ENCODE assay signal across 10 mouse cellular contexts in genomic region chr6:83327591-83328190, GRCm38 (mm10). TPM values are rescaled to one million over a fixed set of nuclear protein-coding genes. Genes with fewer than 3 reads are reported as not detected.
DNase-seq lines count a peak whose midpoint lies in the region; ATAC-seq and TF ChIP-seq lines count a peak whose summit lies in the region.
"Had no signal": no experiment of that assay in that cellular context is flagged by ENCODE, and none has a peak within 500 bp of the region (broad histone marks: within the 10 kb centered on the region; RNA-seq: fewer than 3 reads in every experiment).

No protein-coding gene starts in this region.

- no peak for DNase-seq in forebrain, postnatal 0 days
- no peak for DNase-seq in lung, postnatal 14 days
- DNase-seq in ZHBTc4 (ENCODE audit: low read depth, low spot score), result peak; percentile 70
- peak; percentile 27 for DNase-seq in midbrain, embryonic 14.5 days
- DNase-seq in layer of hippocampus, adult 8-10 months (ENCODE audit: low spot score in 2 of 2), result no peak
- no peak for DNase-seq in left cerebral cortex, adult 2 months (ENCODE audit: extremely low spot score in 1 of 2, low spot score in 2 of 2)
- DNase-seq: adrenal gland, postnatal 25 days; kidney, postnatal 25 days had no signal

- WGBS in forebrain, postnatal 0 days, result 93% methylated on average over 3 of the region's 3 CpGs
- 93% methylated on average over 3 of the region's 3 CpGs for WGBS in forebrain, embryonic 12.5 days
- 85% methylated on average over 3 of the region's 3 CpGs for WGBS in lung, embryonic 15.5 days
- 88% methylated on average over 3 of the region's 3 CpGs for WGBS in midbrain, embryonic 14.5 days

- 0 out of 2 replicates have a peak, but pooled peaks have one; percentile 22 for TF ChIP-seq CTCF in forebrain, postnatal 0 days (IDR thresholded peaks at IDR 0.05; ENCODE audit: low read depth)
- TF ChIP-seq CTCF in left cerebral cortex, adult 2 months (IDR thresholded peaks at IDR 0.05), result no peak; the same call in none of the 2 replicates

- H3K4me1 ChIP-seq in forebrain, postnatal 0 days (ENCODE audit: insufficient read depth), result peaks cover 8% of the 10 kb centered on the region
- peaks cover 14% of the 10 kb centered on the region for H3K4me1 ChIP-seq in forebrain, embryonic 12.5 days
- peaks cover 10% of the 10 kb centered on the region for H3K4me1 ChIP-seq in lung, embryonic 15.5 days
- peaks cover 15% of the 10 kb centered on the region for H3K4me1 ChIP-seq in midbrain, embryonic 14.5 days (ENCODE audit: control insufficient read depth, insufficient read depth, low read length)

- no peaks in the 10 kb centered on the region for H3K9me3 ChIP-seq in forebrain, postnatal 0 days (ENCODE audit: low read length)
- H3K9me3 ChIP-seq in forebrain, embryonic 12.5 days, result no peaks in the 10 kb centered on the region
- no peaks in the 10 kb centered on the region for H3K9me3 ChIP-seq in lung, embryonic 15.5 days
- no peaks in the 10 kb centered on the region for H3K9me3 ChIP-seq in midbrain, embryonic 14.5 days (ENCODE audit: control insufficient read depth, low read length)

- H3K27me3 ChIP-seq in forebrain, postnatal 0 days (ENCODE audit: insufficient read depth, low read length), result no peaks in the 10 kb centered on the region
- no peaks in the 10 kb centered on the region for H3K27me3 ChIP-seq in forebrain, embryonic 12.5 days
- H3K27me3 ChIP-seq in lung, embryonic 15.5 days, result no peaks in the 10 kb centered on the region
- H3K27me3 ChIP-seq in midbrain, embryonic 14.5 days (ENCODE audit: control insufficient read depth, insufficient read depth, low read length), result no peaks in the 10 kb centered on the region

- no peak overlapping the region for H3K9ac ChIP-seq in forebrain, postnatal 0 days
- no peak overlapping the region for H3K9ac ChIP-seq in forebrain, embryonic 12.5 days
- H3K9ac ChIP-seq in lung, embryonic 15.5 days, result no peak overlapping the region
- no peak overlapping the region for H3K9ac ChIP-seq in midbrain, embryonic 14.5 days (replicated peaks; ENCODE audit: low read length)

- no peak for ATAC-seq in forebrain, postnatal 0 days
- ATAC-seq in forebrain, embryonic 12.5 days (ENCODE audit: low FRiP score), result no peak
- no peak for ATAC-seq in lung, embryonic 15.5 days (ENCODE audit: borderline replicate concordance, extremely low read depth, low FRiP score, low TSS enrichment)
- no peak for ATAC-seq in midbrain, embryonic 14.5 days (ENCODE audit: low FRiP score, low TSS enrichment)

- no peak overlapping the region for H3K4me3 ChIP-seq in forebrain, postnatal 0 days (ENCODE audit: low read depth, low read length)
- H3K4me3 ChIP-seq in forebrain, embryonic 12.5 days (replicated peaks), result no peak overlapping the region
- no peak overlapping the region for H3K4me3 ChIP-seq in lung, embryonic 15.5 days
- H3K4me3 ChIP-seq in midbrain, embryonic 14.5 days (replicated peaks; ENCODE audit: low read depth, low read length), result no peak overlapping the region
- no peak overlapping the region; the same call in 1 of the 2 replicates for H3K4me3 ChIP-seq in left cerebral cortex, adult 2 months

- no peak overlapping the region for H3K27ac ChIP-seq in forebrain, postnatal 0 days (ENCODE audit: low read depth, low read length)
- no peak overlapping the region for H3K27ac ChIP-seq in forebrain, embryonic 12.5 days
- no peak overlapping the region for H3K27ac ChIP-seq in lung, embryonic 15.5 days
- H3K27ac ChIP-seq in midbrain, embryonic 14.5 days (replicated peaks; ENCODE audit: low read depth, low read length), result no peak overlapping the region
- H3K27ac ChIP-seq in left cerebral cortex, adult 2 months, result no peak overlapping the region

- H3K36me3 ChIP-seq in forebrain, postnatal 0 days (ENCODE audit: insufficient read depth), result peaks cover 26% of the 10 kb centered on the region
- H3K36me3 ChIP-seq in forebrain, embryonic 12.5 days (replicated peaks), result peaks cover 30% of the 10 kb centered on the region
- peaks cover 40% of the 10 kb centered on the region for H3K36me3 ChIP-seq in lung, embryonic 15.5 days
- peaks cover 36% of the 10 kb centered on the region for H3K36me3 ChIP-seq in midbrain, embryonic 14.5 days (ENCODE audit: control insufficient read depth, insufficient read depth, low read length)

- no peak overlapping the region for H3K4me2 ChIP-seq in forebrain, postnatal 0 days (ENCODE audit: low read depth)
- no peak overlapping the region for H3K4me2 ChIP-seq in forebrain, embryonic 12.5 days
- 0 out of 2 replicates have a peak overlapping the region, but pooled peaks have one; percentile 78 for H3K4me2 ChIP-seq in lung, embryonic 15.5 days
- no peak overlapping the region; the same call in 1 of the 2 replicates for H3K4me2 ChIP-seq in midbrain, embryonic 14.5 days (ENCODE audit: low read length)

- intact Hi-C loops in left cerebral cortex, adult 2 months (cut with DNase I), result loop anchor here (10.0 kb wide), 1 partner anchor 447 kb away; the partner anchor contains the start of gene Tex261

RNA-seq across cellular contexts. Expression of gene Mob1a, which starts 1.9 kb away (rescaled TPM):
- total RNA-seq in forebrain, postnatal 0 days (2014; rRNA removed), result 31.0 and 32.4 TPM in 2 replicates
- polyA plus RNA-seq in forebrain, postnatal 0 days (2015; fragmentation: Nextera tagmentation; extraction: Ambion mirVana), result 9.3 and 9.5 TPM in 2 replicates
- polyA plus RNA-seq in forebrain, embryonic 12.5 days (2016; fragmentation: Nextera tagmentation; extraction: Ambion mirVana), result 56.3 and 57.3 TPM in 2 replicates
- 71.8 and 77.0 TPM in 2 replicates for polyA plus RNA-seq in lung, embryonic 15.5 days (2015; fragmentation: Nextera tagmentation; extraction: Ambion mirVana)
- polyA plus RNA-seq in midbrain, embryonic 14.5 days (2014; fragmentation: Nextera tagmentation; extraction: Ambion mirVana), result 14.7 and 32.5 TPM in 2 replicates
- 10 to 100 TPM; 20.5 to 31.0 (median 26.1) TPM for total RNA-seq in layer of hippocampus, adult 8-10 months (2022)
- 10 to 100 TPM; 18.9 to 22.0 TPM for total RNA-seq in left cerebral cortex, adult 2 months (2021)

RNA-seq across cellular contexts. Expression of gene Mthfd2, which starts 2.0 kb away (rescaled TPM):
- 18.6 and 31.9 TPM in 2 replicates for total RNA-seq in forebrain, postnatal 0 days (2014; rRNA removed)
- 19.0 and 21.5 TPM in 2 replicates for polyA plus RNA-seq in forebrain, postnatal 0 days (2015; fragmentation: Nextera tagmentation; extraction: Ambion mirVana)
- 35.8 and 37.4 TPM in 2 replicates for polyA plus RNA-seq in forebrain, embryonic 12.5 days (2016; fragmentation: Nextera tagmentation; extraction: Ambion mirVana)
- polyA plus RNA-seq in lung, embryonic 15.5 days (2015; fragmentation: Nextera tagmentation; extraction: Ambion mirVana), result 32.5 and 35.0 TPM in 2 replicates
- polyA plus RNA-seq in midbrain, embryonic 14.5 days (2014; fragmentation: Nextera tagmentation; extraction: Ambion mirVana), result 27.0 and 31.3 TPM in 2 replicates
- 10 to 100 TPM in 1 of 4 experiments, 1 to 10 TPM in 3; 5.7 to 10.6 (median 9.5) TPM for total RNA-seq in layer of hippocampus, adult 8-10 months (2022)
- 1 to 10 TPM; 5.7 to 8.1 TPM for total RNA-seq in left cerebral cortex, adult 2 months (2021)

RNA-seq across cellular contexts. Expression of gene Bola3, which starts 21.3 kb away (rescaled TPM):
- 6.6 and 7.7 TPM in 2 replicates for total RNA-seq in forebrain, postnatal 0 days (2014; rRNA removed)
- polyA plus RNA-seq in forebrain, postnatal 0 days (2015; fragmentation: Nextera tagmentation; extraction: Ambion mirVana), result 50.2 and 55.7 TPM in 2 replicates
- 106 and 109 TPM in 2 replicates for polyA plus RNA-seq in forebrain, embryonic 12.5 days (2016; fragmentation: Nextera tagmentation; extraction: Ambion mirVana)
- 125 and 130 TPM in 2 replicates for polyA plus RNA-seq in lung, embryonic 15.5 days (2015; fragmentation: Nextera tagmentation; extraction: Ambion mirVana)
- polyA plus RNA-seq in midbrain, embryonic 14.5 days (2014; fragmentation: Nextera tagmentation; extraction: Ambion mirVana), result 54.5 and 61.1 TPM in 2 replicates
- 10 to 100 TPM; 33.5 to 55.4 (median 42.2) TPM for total RNA-seq in layer of hippocampus, adult 8-10 months (2022)
- 10 to 100 TPM; 49.3 to 54.3 TPM for total RNA-seq in left cerebral cortex, adult 2 months (2021)

Comparison
In these comparisons a context has a peak if more than half of its experiments do, and no peak if none do; other contexts are left out.
1. DNase-seq: peak in ZHBTc4 (single experiment) and midbrain, embryonic 14.5 days (single experiment); none in forebrain, postnatal 0 days (single experiment), lung, postnatal 14 days (single experiment), layer of hippocampus, adult 8-10 months (0 of 2) and left cerebral cortex, adult 2 months (0 of 2).